Mouse (Mus musculus) yolk sac, embryonic 10.5 days (tissue): ENCODE measurements around the gene Vmn1r165.
"Not testable (repeated sequence)": the region's sequence is repeated elsewhere in the genome, so short reads cannot be mapped to it uniquely, and the experiment has no call there.

Experiments used
- DNase-seq: peaks from one replicate; pipeline ENCODE4 v3.0.0-alpha.2; 2017; ENCODE audit warnings: low spot score

Gene Vmn1r165

DNA sequence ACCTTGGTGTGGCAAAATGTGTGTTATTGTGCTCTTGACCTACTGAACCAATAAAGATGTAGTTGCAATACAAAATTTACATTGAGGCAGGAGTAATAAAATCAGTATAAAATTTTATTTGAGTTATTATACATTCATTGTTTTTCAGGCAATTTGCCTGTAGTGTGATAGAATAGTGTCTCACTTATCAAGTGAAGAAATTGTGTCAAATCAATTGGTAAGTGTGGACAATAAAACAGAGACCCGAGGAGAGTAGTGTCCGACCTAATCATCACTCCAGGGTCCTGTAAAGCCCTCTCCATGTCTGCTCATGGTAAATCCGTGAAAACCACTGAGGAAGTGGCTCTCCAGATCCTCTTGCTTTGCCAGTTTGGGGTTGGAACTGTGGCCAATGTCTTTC, at the start of gene Vmn1r165:
Gene Vmn1r165 (plus strand): TSS at position 301 of the 400 bp plus-strand sequence.
- DNase-seq = not testable (repeated sequence)

DNA sequence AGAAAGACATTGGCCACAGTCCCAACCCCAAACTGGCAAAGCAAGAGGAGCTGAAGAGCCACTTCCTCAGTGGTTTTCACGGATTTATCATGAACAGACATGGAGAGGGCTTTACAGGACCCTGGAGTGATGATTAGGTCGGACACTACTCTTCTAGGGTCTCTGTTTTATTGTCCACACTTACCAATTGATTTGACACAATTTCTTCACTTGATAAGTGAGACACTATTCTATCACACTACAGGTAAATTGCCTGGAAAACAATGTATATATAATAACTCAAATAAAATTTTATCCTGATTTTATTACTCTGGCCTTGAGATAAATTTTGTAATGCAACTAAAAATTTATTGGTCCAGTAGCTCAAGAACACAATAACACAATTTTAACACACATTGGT, 34.5 kb downstream of the Vmn1r165 start, which contains the start of gene Vmn1r166:
Gene Vmn1r166 (minus strand): TSS at position 101 of the 400 bp plus-strand sequence.
- not testable (repeated sequence) for DNase-seq
